Mouse (Mus musculus): ENCODE results near the gene Gm20388. TPM values are rescaled to one million over a fixed set of nuclear protein-coding genes. Genes with fewer than 3 reads are reported as not detected.
A peak's percentile ranks its signal among the peaks of the same experiment; 100 is the strongest.

The Gm20388 gene
- polyA plus RNA-seq, 1 experiment from 2014 or later: not detected

- Histone ChIP-seq H3K36me3 (ENCODE audit: control insufficient read depth, insufficient read depth, low read length) (no peaks in the 10 kb centered on the region), H3K9ac (ENCODE audit: low read length) (no peak overlapping the region), H3K4me1 (replicated peaks; ENCODE audit: control insufficient read depth, insufficient read depth) (no peaks in the 10 kb centered on the region), H3K9me3 (ENCODE audit: control insufficient read depth, low read length) (no peaks in the 10 kb centered on the region), H3K4me2 (replicated peaks; ENCODE audit: low read depth) (no peak overlapping the region), H3K27ac (replicated peaks) (no peak overlapping the region), H3K27me3 (ENCODE audit: control insufficient read depth, insufficient read depth, low read length) (no peaks in the 10 kb centered on the region), H3K4me3 (ENCODE audit: low read depth, low read length) (no peak overlapping the region)
- DNase-seq (ENCODE audit: low spot score) (no peak), ATAC-seq (ENCODE audit: low FRiP score, low TSS enrichment) (no peak)
- TF ChIP-seq CTCF (IDR thresholded peaks at IDR 0.05; ENCODE audit: low read depth): no peak
- TF ChIP-seq EP300 (optimal IDR thresholded peaks at IDR 0.05): no peak
- 61% methylated on average over 3 of the region's 3 CpGs for WGBS
Measured at GRCm38 (mm10) chr8:120804741-120805140, 894.1 kb downstream of the Gm20388 start.

GRCm38 (mm10) chr8:120806780-120807264 is 896.2 kb downstream of the Gm20388 start:
- Histone ChIP-seq H3K4me2 (replicated peaks; ENCODE audit: low read depth) (no peak overlapping the region), H3K4me3 (ENCODE audit: low read depth, low read length) (no peak overlapping the region), H3K9me3 (ENCODE audit: control insufficient read depth, low read length) (no peaks in the 10 kb centered on the region), H3K9ac (ENCODE audit: low read length) (no peak overlapping the region), H3K4me1 (replicated peaks; ENCODE audit: control insufficient read depth, insufficient read depth) (no peaks in the 10 kb centered on the region), H3K27me3 (ENCODE audit: control insufficient read depth, insufficient read depth, low read length) (no peaks in the 10 kb centered on the region), H3K36me3 (ENCODE audit: control insufficient read depth, insufficient read depth, low read length) (no peaks in the 10 kb centered on the region), H3K27ac (replicated peaks) (no peak overlapping the region)
- 59% methylated on average over 12 of the region's 12 CpGs for WGBS
- no peak for ATAC-seq (ENCODE audit: low FRiP score, low TSS enrichment)
- TF ChIP-seq CTCF (IDR thresholded peaks at IDR 0.05; ENCODE audit: low read depth): no peak
- TF ChIP-seq EP300 (optimal IDR thresholded peaks at IDR 0.05): no peak
- no peak for DNase-seq (ENCODE audit: low spot score)

GRCm38 (mm10) chr8:120807719-120808118 is 897.1 kb downstream of the Gm20388 start:
- ATAC-seq (ENCODE audit: low FRiP score, low TSS enrichment): no peak
- Histone ChIP-seq H3K27me3 (ENCODE audit: control insufficient read depth, insufficient read depth, low read length) (no peaks in the 10 kb centered on the region), H3K4me1 (replicated peaks; ENCODE audit: control insufficient read depth, insufficient read depth) (no peaks in the 10 kb centered on the region), H3K9ac (ENCODE audit: low read length) (no peak overlapping the region), H3K36me3 (ENCODE audit: control insufficient read depth, insufficient read depth, low read length) (no peaks in the 10 kb centered on the region), H3K4me2 (replicated peaks; ENCODE audit: low read depth) (no peak overlapping the region), H3K27ac (replicated peaks) (no peak overlapping the region), H3K9me3 (ENCODE audit: control insufficient read depth, low read length) (no peaks in the 10 kb centered on the region), H3K4me3 (ENCODE audit: low read depth, low read length) (no peak overlapping the region)
- DNase-seq (ENCODE audit: low spot score): peak; percentile 47
- TF ChIP-seq CTCF (IDR thresholded peaks at IDR 0.05; ENCODE audit: low read depth) (peak; percentile 77), EP300 (optimal IDR thresholded peaks at IDR 0.05) (no peak)
- WGBS: 53% methylated on average over 6 of the region's 6 CpGs

GRCm38 (mm10) chr8:120809050-120809449 is 898.4 kb downstream of the Gm20388 start:
- no peak for DNase-seq (ENCODE audit: low spot score)
- Histone ChIP-seq H3K27ac (replicated peaks) (no peak overlapping the region), H3K4me3 (ENCODE audit: low read depth, low read length) (no peak overlapping the region), H3K9me3 (ENCODE audit: control insufficient read depth, low read length) (no peaks in the 10 kb centered on the region), H3K27me3 (ENCODE audit: control insufficient read depth, insufficient read depth, low read length) (no peaks in the 10 kb centered on the region), H3K9ac (ENCODE audit: low read length) (no peak overlapping the region), H3K36me3 (ENCODE audit: control insufficient read depth, insufficient read depth, low read length) (no peaks in the 10 kb centered on the region), H3K4me1 (replicated peaks; ENCODE audit: control insufficient read depth, insufficient read depth) (no peaks in the 10 kb centered on the region), H3K4me2 (replicated peaks; ENCODE audit: low read depth) (no peak overlapping the region)
- 73% methylated on average over 7 of the region's 7 CpGs for WGBS
- TF ChIP-seq CTCF (IDR thresholded peaks at IDR 0.05; ENCODE audit: low read depth) (no peak), EP300 (optimal IDR thresholded peaks at IDR 0.05) (no peak)
- no peak for ATAC-seq (ENCODE audit: low FRiP score, low TSS enrichment)

- Histone ChIP-seq H3K4me3 (ENCODE audit: low read depth, low read length) (no peak overlapping the region), H3K9ac (ENCODE audit: low read length) (no peak overlapping the region), H3K4me1 (replicated peaks; ENCODE audit: control insufficient read depth, insufficient read depth) (no peaks in the 10 kb centered on the region), H3K4me2 (replicated peaks; ENCODE audit: low read depth) (no peak overlapping the region), H3K36me3 (ENCODE audit: control insufficient read depth, insufficient read depth, low read length) (no peaks in the 10 kb centered on the region), H3K27ac (replicated peaks) (no peak overlapping the region), H3K9me3 (ENCODE audit: control insufficient read depth, low read length) (no peaks in the 10 kb centered on the region), H3K27me3 (ENCODE audit: control insufficient read depth, insufficient read depth, low read length) (no peaks in the 10 kb centered on the region)
- ATAC-seq (ENCODE audit: low FRiP score, low TSS enrichment): no peak
- WGBS: 62% methylated on average over 2 of the region's 2 CpGs
- TF ChIP-seq CTCF (IDR thresholded peaks at IDR 0.05; ENCODE audit: low read depth): no peak
- no peak for TF ChIP-seq EP300 (optimal IDR thresholded peaks at IDR 0.05)
- no peak for DNase-seq (ENCODE audit: low spot score)
Measured at GRCm38 (mm10) chr8:120811953-120812352, 901.3 kb downstream of the Gm20388 start.

GRCm38 (mm10) chr8:120813028-120813427 is 902.4 kb downstream of the Gm20388 start:
- no peaks in the 10 kb centered on the region for H3K4me1 ChIP-seq (replicated peaks; ENCODE audit: control insufficient read depth, insufficient read depth)
- no peak for ATAC-seq (ENCODE audit: low FRiP score, low TSS enrichment)
- TF ChIP-seq EP300 (optimal IDR thresholded peaks at IDR 0.05) (no peak), CTCF (IDR thresholded peaks at IDR 0.05; ENCODE audit: low read depth) (no peak)
- WGBS: 59% methylated on average over 2 of the region's 2 CpGs
- H3K27ac ChIP-seq (replicated peaks): no peak overlapping the region
- H3K4me3 ChIP-seq (ENCODE audit: low read depth, low read length): no peak overlapping the region
- no peaks in the 10 kb centered on the region for H3K36me3 ChIP-seq (ENCODE audit: control insufficient read depth, insufficient read depth, low read length)
- DNase-seq (ENCODE audit: low spot score): no peak
- no peak overlapping the region for H3K4me2 ChIP-seq (replicated peaks; ENCODE audit: low read depth)
- no peaks in the 10 kb centered on the region for H3K9me3 ChIP-seq (ENCODE audit: control insufficient read depth, low read length)
- no peaks in the 10 kb centered on the region for H3K27me3 ChIP-seq (ENCODE audit: control insufficient read depth, insufficient read depth, low read length)
- no peak overlapping the region for H3K9ac ChIP-seq (ENCODE audit: low read length)
